Mouse (Mus musculus) limb, embryonic 14.5 days (tissue): ENCODE measurements around the gene Tedc1. TPM values are rescaled to one million over a fixed set of nuclear protein-coding genes. Genes with fewer than 3 reads are reported as not detected.

Source experiments
- ATAC-seq: fragments of 200-750 bp; cut with Nextera tagmentation; 2 replicates; pipeline ENCODE4 v1.8.0; 2017; ENCODE audit warnings: low read depth, moderate number of reproducible peaks, moderate TSS enrichment; ENCODE audit not compliant: low FRiP score
- DNase-seq: peaks from one replicate; pipeline ENCODE4 v3.0.0-alpha.2; 2015; ENCODE audit warnings: low spot score
- H3K27ac ChIP-seq: fragments of 300-500 bp; sonication (generic); replicated peaks from 2 replicates; pipeline ENCODE4 v1.5.1; 2014; ENCODE audit warnings: low read depth, mild to moderate bottlenecking, low read length, moderate library complexity, mixed read lengths
- H3K27me3 ChIP-seq: fragments of 300-500 bp; sonication (generic); 2 replicates; pipeline ENCODE4 v1.6.1; 2014; ENCODE audit warnings: low read length, mixed read lengths; ENCODE audit not compliant: control insufficient read depth, insufficient read depth
- H3K36me3 ChIP-seq: fragments of 300-500 bp; sonication (generic); 2 replicates; pipeline ENCODE4 v1.6.1; 2014; ENCODE audit warnings: mild to moderate bottlenecking, low read length, moderate library complexity, mixed read lengths; ENCODE audit not compliant: control insufficient read depth, insufficient read depth
- H3K4me1 ChIP-seq: fragments of 300-500 bp; sonication (generic); 2 replicates; pipeline ENCODE4 v1.6.1; 2014; ENCODE audit warnings: antibody characterized with exemption, low read length, mixed read lengths; ENCODE audit not compliant: control insufficient read depth, insufficient read depth
- H3K4me2 ChIP-seq: fragments of 300-500 bp; sonication (generic); replicated peaks from 2 replicates; pipeline ENCODE4 v1.6.1; 2014; ENCODE audit warnings: low read depth, mild to moderate bottlenecking, low read length, moderate library complexity; ENCODE audit not compliant: severe bottlenecking
- H3K4me3 ChIP-seq: fragments of 300-500 bp; sonication (generic); replicated peaks from 2 replicates; pipeline ENCODE4 v1.5.1; 2014; ENCODE audit warnings: low read length
- H3K9ac ChIP-seq: fragments of 300-500 bp; sonication (generic); 2 replicates; pipeline ENCODE4 v1.6.1; 2014; ENCODE audit warnings: mild to moderate bottlenecking, low read depth, low read length, moderate library complexity; ENCODE audit not compliant: severe bottlenecking
- H3K9me3 ChIP-seq: fragments of 300-500 bp; sonication (generic); 2 replicates; pipeline ENCODE4 v1.6.1; 2016; ENCODE audit warnings: low read length; ENCODE audit not compliant: control insufficient read depth
- POLR2A ChIP-seq: fragments of 200-500 bp; IDR thresholded peaks from 2 replicates; pipeline ENCODE4 v1.8.0; 2012; ENCODE audit warnings: inconsistent platforms, mild to moderate bottlenecking, moderate library complexity, borderline replicate concordance; ENCODE audit not compliant: insufficient read depth, insufficient read length; ENCODE audit errors: extremely low read depth
- WGBS: fragments of 180-500 bp; shearing (Covaris S2); extraction: QIAGEN DNeasy Blood & Tissue Kit; methylation state at CpG from one replicate; pipeline ENCODE4 v1.1.7; 2014; 5-methylcytosine and 5-hydroxymethylcytosine counted together
- polyA plus RNA-seq, 2 experiments: library from polyadenylated mRNA; depleted of rRNA in 1 of 2; stranded (reverse) in 1 of 2; unstranded in 1 of 2; fragments of >200 nt; fragmentation: Nextera tagmentation in 1 of 2; extraction: Ambion mirVana in 1 of 2; gene quantifications; 2 replicates each; pipeline versions ENCODE4 v1.2.1 to v1.2.3; 2012 to 2014

Tedc1 gene
- polyA plus RNA-seq, 2 experiments = 19.5 to 30.8 TPM

GRCm38 (mm10) chr12:113151661-113152271 lies 4.5 kb upstream of the Tedc1 start:
- Histone ChIP-seq H3K27ac (no peak overlapping the region), H3K27me3 (peaks cover 9% of the 10 kb centered on the region; the same call in 1 of the 2 replicates), H3K9ac (peak overlapping the region; percentile 56), H3K4me3 (peak overlapping the region; percentile 53), H3K4me2 (peak overlapping the region; percentile 89), H3K9me3 (no peaks in the 10 kb centered on the region), H3K36me3 (no peaks in the 10 kb centered on the region), H3K4me1 (peaks cover 16% of the 10 kb centered on the region)
- no peak for ATAC-seq
- WGBS = under 1% methylated on average over 31 of the region's 36 CpGs
- DNase-seq = no peak
- TF ChIP-seq POLR2A = no peak

GRCm38 (mm10) chr12:113152272-113152661 lies 4.0 kb upstream of the Tedc1 start:
- Histone ChIP-seq H3K9ac (peak overlapping the region; percentile 56), H3K4me3 (peak overlapping the region; percentile 53), H3K27me3 (peaks cover 5% of the 10 kb centered on the region; the same call in 1 of the 2 replicates), H3K4me2 (peak overlapping the region; percentile 89), H3K27ac (no peak overlapping the region), H3K9me3 (no peaks in the 10 kb centered on the region), H3K4me1 (peaks cover 19% of the 10 kb centered on the region), H3K36me3 (no peaks in the 10 kb centered on the region)
- no peak for TF ChIP-seq POLR2A
- no peak for DNase-seq
- ATAC-seq = no peak
- 13% methylated on average over 19 of the region's 19 CpGs for WGBS

- H3K4me3 ChIP-seq = no peak overlapping the region
- 77% methylated on average over 6 of the region's 6 CpGs for WGBS
These were observed 3.2 kb upstream of the Tedc1 start for GRCm38 (mm10) chr12:113152991-113153525.

GRCm38 (mm10) chr12:113153971-113154370 lies 2.2 kb upstream of the Tedc1 start:
- no peak overlapping the region for H3K27ac ChIP-seq
- H3K9me3 ChIP-seq = no peaks in the 10 kb centered on the region
- TF ChIP-seq POLR2A = no peak
- DNase-seq (no peak), ATAC-seq (no peak)
- no peak overlapping the region for H3K9ac ChIP-seq
- H3K27me3 ChIP-seq = no peaks in the 10 kb centered on the region; the same call in 1 of the 2 replicates
- peaks cover 19% of the 10 kb centered on the region for H3K4me1 ChIP-seq
- no peak overlapping the region for H3K4me3 ChIP-seq
- H3K36me3 ChIP-seq = no peaks in the 10 kb centered on the region
- H3K4me2 ChIP-seq = no peak overlapping the region
- WGBS = 93% methylated on average over 7 of the region's 7 CpGs

More at GRCm38 (mm10) chr12:113152991-113153525, 3.2 kb upstream of the Tedc1 start:
- no peak for ATAC-seq
- Histone ChIP-seq H3K27me3 (peaks cover 5% of the 10 kb centered on the region; the same call in 1 of the 2 replicates), H3K9ac (no peak overlapping the region), H3K9me3 (no peaks in the 10 kb centered on the region), H3K4me2 (no peak overlapping the region), H3K27ac (no peak overlapping the region), H3K36me3 (no peaks in the 10 kb centered on the region), H3K4me1 (peaks cover 19% of the 10 kb centered on the region)
- no peak for TF ChIP-seq POLR2A
- no peak for DNase-seq

- H3K27me3 ChIP-seq = no peaks in the 10 kb centered on the region; the same call in 1 of the 2 replicates
- H3K4me3 ChIP-seq = peak overlapping the region; percentile 48
- TF ChIP-seq POLR2A = no peak
- H3K36me3 ChIP-seq = no peaks in the 10 kb centered on the region
- peaks cover 19% of the 10 kb centered on the region for H3K4me1 ChIP-seq
- H3K27ac ChIP-seq = no peak overlapping the region; the same call in 1 of the 2 replicates
- ATAC-seq (no peak), DNase-seq (no peak)
- H3K9ac ChIP-seq = 0 out of 2 replicates have a peak overlapping the region, but pooled peaks have one; percentile 68
- no peaks in the 10 kb centered on the region for H3K9me3 ChIP-seq
- WGBS = 82% methylated on average over 6 of the region's 6 CpGs
- H3K4me2 ChIP-seq = peak overlapping the region; percentile 95
These were observed 1.5 kb upstream of the Tedc1 start for GRCm38 (mm10) chr12:113154747-113155075.
